Mouse (Mus musculus) kidney, adult 2 months (tissue): ENCODE measurements around the gene Crybg1.

Source experiments
- CTCF ChIP-seq: fragments of 200-500 bp; conservative IDR thresholded peaks from 2 replicates; pipeline ENCODE4 v1.5.1; 2011; ENCODE audit warnings: low read depth, mild to moderate bottlenecking, control low read depth, low read length, moderate library complexity, mixed read lengths; ENCODE audit not compliant: insufficient read depth, insufficient read length
- POLR2A ChIP-seq: fragments of 200-500 bp; IDR thresholded peaks from one replicate; pipeline ENCODE4 v1.6.1; 2011; ENCODE audit warnings: low read depth, low read length, control low read depth

DNA sequence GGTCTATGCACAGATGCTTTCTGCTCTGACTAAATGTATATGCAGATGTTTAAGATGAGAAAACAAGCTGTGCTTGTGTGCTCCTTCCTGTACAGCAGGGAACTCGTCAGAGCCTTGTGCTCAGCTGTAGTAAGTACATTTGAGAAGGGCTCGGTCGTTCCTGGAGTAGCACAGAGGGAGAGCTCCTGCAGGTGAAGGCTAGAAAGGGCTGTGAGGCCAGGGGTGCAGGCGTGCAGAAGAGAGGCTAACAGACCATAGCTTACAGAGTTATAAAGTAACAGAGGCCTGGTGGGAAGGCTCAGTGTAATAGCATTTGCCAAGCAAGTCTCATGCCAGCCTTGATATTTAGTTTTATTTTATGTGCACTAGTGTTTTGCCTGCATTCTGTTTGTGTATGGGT is 203.2 kb downstream of the Crybg1 start:
- TF ChIP-seq POLR2A (no peak), CTCF (no peak)
